Mouse (Mus musculus): ENCODE measurements around the gene Lefty1. TPM values are rescaled to one million over a fixed set of nuclear protein-coding genes. Genes with fewer than 3 reads are reported as not detected.
A peak's percentile ranks its signal among the peaks of the same experiment; 100 is the strongest.
"Not testable (repeated sequence)": the region's sequence is repeated elsewhere in the genome, so short reads cannot be mapped to it uniquely, and the experiment has no call there.

The Lefty1 gene
- total RNA-seq, 2 experiments from 2014 or later = 0.21 to 0.91 TPM

DNA sequence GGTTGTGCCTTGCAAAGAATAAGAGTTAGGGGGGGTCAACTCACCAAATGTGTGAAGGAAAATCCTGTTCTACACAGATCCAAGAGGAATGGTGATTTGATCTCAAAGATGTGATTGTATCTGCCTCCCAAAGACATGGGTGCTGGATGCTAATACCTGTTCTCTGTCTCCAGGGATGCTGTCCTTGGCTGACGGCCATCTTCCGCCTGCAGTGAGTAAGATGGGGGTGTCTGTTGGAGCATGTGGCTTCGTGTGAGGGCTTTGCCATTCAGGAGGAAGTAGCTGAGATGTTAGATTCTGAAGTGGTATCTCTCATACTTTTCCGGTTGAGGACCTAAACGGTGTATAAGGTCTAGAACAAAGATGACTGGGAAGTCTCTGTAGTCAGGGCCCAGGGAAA, 18.0 kb downstream of the Lefty1 start:
- no peak for DNase-seq (ENCODE audit: low spot score in 2 of 2)

DNA sequence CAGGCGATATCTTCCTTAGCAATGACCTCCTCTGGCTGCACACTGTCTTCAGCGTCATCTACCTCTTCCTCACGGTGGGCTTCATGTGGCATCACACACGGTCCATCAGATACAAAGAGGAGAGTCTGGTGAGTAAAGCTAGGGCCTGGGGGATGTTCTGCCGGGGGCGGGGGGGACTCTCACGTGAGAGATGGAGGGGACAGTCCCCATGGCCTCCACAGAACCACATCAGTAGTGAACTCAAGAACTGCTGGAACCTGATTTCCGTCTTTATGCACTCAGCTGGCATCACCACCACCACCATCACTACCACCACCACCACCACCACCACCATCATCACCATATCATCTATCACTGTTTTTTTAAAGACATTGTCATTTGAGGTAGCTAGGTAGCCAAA, 21.6 kb downstream of the Lefty1 start:
- no peak for DNase-seq (ENCODE audit: low spot score in 2 of 2)

DNA sequence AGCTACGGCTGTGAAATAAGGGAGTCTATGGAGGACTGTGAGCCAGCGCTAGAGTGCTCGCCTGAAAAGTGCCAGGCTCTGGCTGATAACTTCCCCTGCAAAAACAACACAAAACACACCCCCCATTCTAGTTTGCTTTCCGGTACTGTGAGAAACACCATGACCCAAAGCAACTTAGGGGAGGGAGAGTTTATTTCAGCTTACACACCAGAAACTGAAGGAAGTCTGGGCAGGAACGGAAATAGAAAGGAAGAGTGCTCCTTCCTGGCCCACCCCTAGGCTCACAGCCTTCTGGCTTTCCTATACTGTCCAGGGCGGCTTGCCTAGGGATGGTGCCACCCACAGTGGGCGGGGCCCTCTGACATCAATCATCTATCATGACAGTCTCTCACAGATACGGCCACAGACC, 22.2 kb downstream of the Lefty1 start:
- no peak for DNase-seq (ENCODE audit: low spot score in 2 of 2)

DNA sequence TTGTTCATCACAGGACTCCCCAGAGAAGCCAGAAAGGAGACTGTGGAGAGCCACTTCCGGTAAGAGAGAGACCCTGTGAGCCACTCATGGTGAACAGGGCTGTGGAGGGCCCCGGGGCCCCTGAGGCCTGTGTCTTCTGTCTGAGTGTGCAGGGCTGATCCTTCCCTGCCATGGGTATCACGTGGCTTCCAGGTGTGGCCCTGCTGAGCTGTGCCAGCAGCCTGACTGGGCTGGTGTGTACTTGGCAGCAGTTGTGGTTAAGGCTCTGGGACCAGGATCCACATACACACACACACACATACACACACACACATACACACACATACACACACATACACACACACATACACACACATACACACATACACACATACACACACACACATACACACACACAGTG, 23.2 kb downstream of the Lefty1 start:
- DNase-seq (ENCODE audit: low spot score in 2 of 2) = no peak

DNA sequence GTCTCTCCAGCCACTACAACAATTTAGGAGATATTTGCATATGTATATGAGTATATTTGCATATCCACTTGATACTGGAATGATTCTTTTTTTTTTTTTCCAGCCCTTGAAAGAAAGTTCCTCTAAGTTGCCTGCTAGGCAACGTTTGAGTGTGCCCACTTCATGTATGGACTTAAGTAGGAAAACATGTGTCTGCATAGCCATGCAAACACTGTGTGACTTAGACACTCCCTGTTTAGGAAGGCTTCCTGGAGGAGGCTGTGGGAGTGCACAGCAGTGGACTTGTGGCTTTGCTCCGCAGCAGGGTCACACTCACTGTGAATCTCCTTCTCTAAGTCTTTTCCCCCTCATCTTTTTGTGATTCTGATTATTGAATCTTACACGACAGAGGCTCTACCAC, 24.0 kb downstream of the Lefty1 start:
- no peak for DNase-seq (ENCODE audit: low spot score in 2 of 2)

DNA sequence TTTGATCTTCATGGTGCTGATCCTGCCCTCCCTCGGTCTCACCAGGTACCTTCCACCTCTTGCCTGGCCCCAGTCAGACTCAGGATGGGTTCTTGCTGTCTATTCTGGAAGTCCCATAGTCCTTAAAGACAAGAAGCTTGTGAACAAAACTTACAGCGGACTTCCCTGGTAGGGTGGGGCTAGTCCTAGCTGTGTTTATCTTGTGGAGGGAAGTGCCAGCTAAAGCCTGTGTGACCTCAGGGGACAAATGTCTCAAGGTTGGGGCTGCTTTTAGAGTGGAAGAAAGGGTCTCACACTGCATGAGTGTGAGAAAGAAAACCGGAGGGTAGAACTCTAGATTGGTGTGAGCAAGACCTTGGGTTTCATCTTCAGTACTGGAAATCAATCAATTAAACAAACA, 31.0 kb downstream of the Lefty1 start:
- DNase-seq (ENCODE audit: low spot score in 2 of 2) = no peak

DNA sequence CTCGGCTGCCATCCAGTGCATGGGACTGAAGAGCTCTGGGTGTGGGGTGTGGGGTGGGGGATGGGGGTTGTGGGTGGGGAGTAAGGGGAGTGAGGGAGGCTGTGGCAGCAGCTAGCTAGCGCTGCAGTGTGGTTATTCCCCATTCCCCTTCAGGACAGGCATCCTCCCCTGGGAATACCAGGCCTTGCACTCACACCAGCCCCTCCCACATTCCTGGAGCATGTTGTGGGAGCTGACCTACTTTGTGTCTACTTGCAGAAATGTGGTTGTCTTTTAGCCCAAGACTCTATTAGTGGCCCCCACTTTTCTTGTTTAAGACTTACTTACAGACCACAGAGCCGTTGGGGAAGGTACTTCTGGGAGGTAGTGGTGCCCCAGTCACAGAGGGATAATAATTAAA, 31.7 kb downstream of the Lefty1 start:
- no peak for DNase-seq (ENCODE audit: low spot score in 2 of 2)

DNA sequence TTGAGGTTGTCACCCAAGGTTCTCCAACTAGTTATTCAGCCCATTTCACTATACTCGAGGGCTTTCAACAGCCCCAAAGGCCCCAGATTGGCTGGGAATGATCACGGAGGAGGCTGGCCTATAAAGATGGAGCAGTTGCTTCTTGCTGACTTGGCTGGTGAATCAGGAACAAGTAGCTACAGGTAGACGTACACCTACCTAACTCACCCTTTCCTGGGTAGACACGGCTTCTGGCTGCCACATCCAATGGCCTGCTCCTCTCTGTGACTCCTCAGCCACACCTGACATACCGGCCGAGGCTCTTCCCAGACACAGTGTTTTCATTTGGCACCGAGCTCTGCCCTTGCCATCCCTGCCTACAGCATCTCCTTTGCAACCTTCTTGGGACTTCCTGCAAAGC, 32.4 kb downstream of the Lefty1 start:
- no peak for DNase-seq (ENCODE audit: low spot score in 2 of 2)

DNA sequence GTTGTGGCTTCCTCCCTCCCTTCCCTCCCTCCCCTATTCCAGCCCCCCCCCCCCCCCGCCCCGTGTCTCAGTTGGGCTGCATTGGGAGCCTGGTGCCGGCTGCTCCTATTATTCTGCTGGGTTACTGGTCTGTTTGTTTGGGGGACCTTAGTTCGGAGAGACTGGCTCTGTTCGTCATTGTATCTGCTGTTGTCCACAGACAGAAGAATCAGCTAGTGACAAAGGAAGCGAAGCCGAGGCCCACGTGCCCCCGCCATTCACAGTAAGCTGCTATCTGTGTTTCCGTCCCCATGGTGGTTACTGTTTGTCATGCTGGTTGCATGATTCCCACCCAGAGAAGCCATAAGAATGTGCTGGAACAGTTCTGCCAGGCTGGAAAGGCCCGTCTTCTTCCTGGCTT, 38.1 kb downstream of the Lefty1 start:
- no peak for DNase-seq (ENCODE audit: low spot score in 2 of 2)

DNA sequence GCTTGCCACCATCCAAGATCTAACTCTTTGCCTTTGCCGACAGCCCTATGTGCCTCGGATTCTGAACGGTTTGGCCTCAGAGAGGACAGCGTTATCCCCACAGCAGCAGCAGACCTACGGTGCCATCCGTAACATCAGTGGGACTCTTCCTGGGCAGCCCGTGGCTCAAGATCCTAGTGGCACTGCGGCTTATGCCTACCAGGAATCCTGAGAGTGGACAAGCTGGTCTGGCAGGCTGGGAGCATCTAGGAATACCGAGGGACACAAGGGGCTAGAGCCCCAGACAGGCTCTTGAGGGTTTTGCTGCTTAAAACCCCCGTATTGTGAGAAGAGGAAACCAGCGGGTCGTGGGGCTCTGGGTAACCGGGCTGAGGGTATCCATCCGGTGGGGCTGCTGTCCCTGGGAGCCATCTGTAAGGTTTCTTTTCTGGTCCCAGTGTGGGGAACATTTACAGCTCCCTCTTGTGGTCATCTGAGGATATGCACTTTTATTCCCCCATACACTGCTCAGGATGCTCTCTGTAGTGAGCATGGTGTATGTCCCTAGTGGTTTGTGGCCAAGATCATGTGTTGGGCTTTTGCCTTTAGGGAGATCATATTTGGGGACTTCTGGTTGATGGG, 39.4 kb downstream of the Lefty1 start:
- DNase-seq (ENCODE audit: low spot score in 2 of 2) = peak; percentile 15 to 25

DNA sequence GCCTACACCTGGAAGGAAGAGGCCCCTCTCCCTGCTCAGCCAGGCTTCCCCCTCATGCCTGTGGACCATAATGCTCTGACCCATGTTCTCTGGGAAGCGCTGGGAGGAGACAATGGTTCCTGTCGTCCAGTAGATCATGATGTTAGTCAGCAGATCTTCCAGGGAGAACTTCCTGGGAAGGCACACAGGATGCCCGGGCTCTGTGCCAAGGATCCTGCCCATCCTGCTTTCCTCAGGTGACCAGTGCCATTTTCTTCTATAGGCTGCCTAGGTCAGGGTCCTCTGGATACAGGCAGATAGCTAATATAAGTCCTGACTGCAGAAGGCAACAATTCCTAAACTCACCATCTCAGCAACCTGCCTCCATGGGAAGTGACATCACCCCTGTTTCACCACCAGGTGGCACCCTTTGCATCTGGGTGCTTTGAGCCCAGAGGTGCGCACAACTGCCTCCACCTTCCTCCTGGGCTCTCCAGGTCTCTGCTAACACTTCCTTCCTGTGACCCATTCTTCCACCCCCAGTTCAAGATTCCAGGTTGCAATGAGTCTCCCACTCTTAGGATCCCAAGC, 41.4 kb downstream of the Lefty1 start:
- no peak for DNase-seq (ENCODE audit: low spot score in 2 of 2)

DNA sequence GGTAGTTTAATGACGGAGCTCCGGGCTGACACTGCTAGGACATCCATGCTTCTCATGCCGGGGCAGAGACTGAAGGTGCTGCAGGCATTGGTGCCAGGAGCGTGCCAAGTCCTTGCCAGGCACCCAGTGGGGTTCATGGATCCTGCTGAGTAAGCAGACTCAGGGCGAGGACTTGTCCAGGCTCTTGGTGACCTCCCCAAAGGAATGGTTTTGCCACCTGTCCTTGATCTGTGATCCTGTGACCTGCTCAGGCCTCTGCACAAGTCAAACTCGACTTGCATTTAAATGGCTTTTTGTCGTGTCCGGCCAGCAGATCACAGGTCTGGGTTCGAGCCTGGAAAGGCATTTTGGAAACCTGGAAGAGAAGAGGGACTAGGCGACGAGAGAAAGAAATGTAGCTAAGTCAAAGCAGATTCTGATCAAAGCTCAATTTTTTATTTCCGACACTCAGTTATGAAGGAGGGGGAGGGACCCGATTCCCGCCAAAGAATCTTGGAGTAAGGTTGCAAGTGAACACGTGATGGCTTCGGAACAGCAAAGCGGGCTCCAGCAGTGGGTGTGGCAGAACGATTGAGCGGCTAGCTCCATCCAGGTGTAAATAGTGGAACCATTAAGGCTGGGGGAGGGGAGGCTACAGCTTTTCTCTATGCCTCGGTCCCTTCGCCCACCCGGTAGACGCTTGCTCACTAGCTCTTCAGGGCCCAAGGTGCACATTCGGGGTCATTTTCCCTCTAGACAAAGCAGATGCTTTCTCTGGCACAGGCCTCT, 44.8 kb downstream of the Lefty1 start:
- no peak for DNase-seq (ENCODE audit: low spot score in 2 of 2)

DNA sequence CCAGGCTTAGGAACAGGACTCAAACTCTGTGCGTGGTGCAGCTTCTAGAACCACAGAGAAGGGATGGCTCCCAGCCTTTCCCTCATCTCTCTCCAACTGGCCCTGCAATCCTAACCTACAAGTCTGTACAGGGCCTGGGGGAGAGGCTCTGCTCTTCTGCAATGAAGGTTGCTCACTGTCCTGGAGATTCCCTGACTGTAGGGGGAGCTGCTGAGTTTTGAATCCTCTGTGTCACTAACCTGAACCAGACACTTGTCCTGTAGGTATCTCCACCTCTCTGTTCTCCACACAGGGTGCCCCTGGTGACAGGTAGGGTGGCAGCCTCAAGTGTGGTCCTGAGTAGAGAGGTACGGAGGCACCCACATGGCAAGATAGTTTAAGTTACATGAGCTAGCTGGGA, 45.6 kb downstream of the Lefty1 start:
- no peak for DNase-seq (ENCODE audit: low spot score in 2 of 2)

DNA sequence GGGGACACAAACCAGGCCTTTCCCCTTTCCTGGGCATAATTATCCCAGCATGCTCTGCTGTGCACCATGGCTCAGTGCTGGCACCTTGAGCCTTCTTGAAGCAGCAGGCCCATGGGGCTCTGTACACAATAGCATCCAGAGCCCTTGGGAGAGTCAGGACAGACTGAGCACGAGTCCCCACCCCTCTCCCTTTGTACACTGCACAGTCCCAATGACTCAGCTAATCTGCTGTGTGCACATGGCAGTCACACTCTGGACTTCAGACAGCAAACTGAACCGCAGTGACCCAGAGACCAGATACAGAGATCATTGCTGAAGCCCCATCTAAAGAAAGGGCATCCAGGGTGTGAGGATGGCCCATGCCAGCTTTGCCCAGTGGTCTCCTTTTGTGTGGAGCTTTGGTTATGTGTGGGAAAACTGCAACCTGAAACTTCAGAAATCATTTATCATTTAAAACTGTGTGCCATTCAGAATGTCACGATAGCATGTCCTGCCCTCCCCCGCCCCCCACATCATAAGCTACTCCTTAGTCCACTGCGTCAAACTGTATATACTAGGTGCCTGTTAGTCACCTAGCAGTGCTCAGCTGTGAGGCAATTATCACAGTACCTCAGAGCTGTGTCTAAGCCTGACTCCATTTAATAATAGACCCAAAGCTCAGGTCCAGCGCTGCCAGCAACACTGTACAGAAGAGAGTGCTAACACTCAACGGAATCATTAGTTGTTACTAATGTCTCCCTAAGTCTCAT, 46.6 kb downstream of the Lefty1 start:
- DNase-seq (ENCODE audit: low spot score in 2 of 2) = not testable (repeated sequence)

DNA sequence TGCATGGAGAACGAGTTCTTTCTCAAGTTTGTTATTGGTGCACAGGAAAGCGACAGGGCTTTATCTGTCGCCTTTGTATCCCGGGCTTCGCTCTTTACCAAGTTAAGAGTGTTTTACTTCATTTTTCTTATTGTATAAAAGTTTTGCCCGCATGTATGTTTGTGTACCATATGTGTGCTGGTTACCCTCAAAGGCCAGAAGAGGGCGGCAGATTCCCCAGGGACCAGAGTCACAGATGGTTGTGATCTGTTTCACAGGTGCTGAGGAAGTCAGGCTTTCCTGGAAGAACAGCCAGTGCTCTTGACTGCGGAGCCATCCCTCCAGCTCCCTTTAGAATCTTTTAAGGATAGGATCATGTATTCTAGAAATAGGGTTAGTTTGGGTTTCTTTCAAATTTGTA, 51.9 kb downstream of the Lefty1 start:
- no peak for DNase-seq (ENCODE audit: low spot score in 2 of 2)

DNA sequence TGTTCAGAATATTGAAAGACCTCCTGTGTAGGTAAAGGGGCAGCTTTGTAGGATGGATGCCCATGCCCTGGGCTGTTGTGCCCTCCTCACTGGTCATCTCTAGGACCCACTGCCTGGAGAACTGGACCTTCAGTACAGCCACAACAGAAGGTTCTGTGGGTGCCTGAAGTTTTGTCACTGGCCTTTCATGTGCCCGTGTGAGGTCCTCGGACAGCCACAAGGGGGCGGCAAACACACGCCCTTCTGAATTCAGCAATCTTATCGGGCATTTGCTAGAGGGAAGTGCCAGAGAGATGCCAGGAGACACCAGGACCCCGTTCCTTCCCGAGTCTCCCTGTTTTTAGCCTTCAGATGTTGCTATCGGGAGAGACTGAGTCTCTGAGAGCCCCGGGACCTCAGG, 52.9 kb downstream of the Lefty1 start:
- peak; percentile 75 to 84 for DNase-seq (ENCODE audit: low spot score in 2 of 2)

Other genes starting within 250 kb of the Lefty1 start
- not detected for gene Mixl1, start 238.0 kb upstream of the Lefty1 start, total RNA-seq (2021)
- gene Acbd3, start 209.0 kb upstream of the Lefty1 start, total RNA-seq (2021) = 10 to 100 TPM; 36.3 to 36.7 TPM
- gene H3f3a, start 121.1 kb upstream of the Lefty1 start, total RNA-seq (2021) = 100 to 1,000 TPM; 249 to 263 TPM
- 10 to 100 TPM; 20.9 to 25.7 TPM for gene Sde2, start 83.9 kb upstream of the Lefty1 start, total RNA-seq (2021)
- gene Lefty2, start 41.9 kb upstream of the Lefty1 start, total RNA-seq (2021) = under 1 TPM; 0.21 to 0.33 TPM
- gene Pycr2, start 30.7 kb upstream of the Lefty1 start, total RNA-seq (2021) = 10 to 100 TPM; 28.9 to 29.4 TPM
- gene Tmem63a, start 7.3 kb downstream of the Lefty1 start, total RNA-seq (2021) = 10 to 100 TPM; 15.5 to 19.4 TPM
- 10 to 100 TPM; 27.6 to 30.8 TPM for gene Ephx1, start 85.9 kb downstream of the Lefty1 start, total RNA-seq (2021)
- gene 9130409I23Rik, start 116.2 kb downstream of the Lefty1 start, total RNA-seq (2021) = not detected
- gene Nvl, start 209.2 kb downstream of the Lefty1 start, total RNA-seq (2021) = 10 to 100 TPM; 30.0 to 31.9 TPM
- gene Cnih4, start 209.7 kb downstream of the Lefty1 start, total RNA-seq (2021) = 10 to 100 TPM; 28.7 to 33.3 TPM

All from left cerebral cortex, adult 18-20 months (tissue).